Mouse (Mus musculus) stomach, postnatal 0 days (tissue): ENCODE data around the gene Rala.

Experiments
- CTCF ChIP-seq: IDR thresholded peaks from 2 replicates; pipeline ENCODE4 v1.5.1; 2016; ENCODE audit warnings: antibody characterized with exemption, low read depth, mild to moderate bottlenecking, moderate library complexity
- EP300 ChIP-seq: optimal IDR thresholded peaks from 2 replicates; pipeline ENCODE3; 2016; ENCODE audit warnings: antibody characterized with exemption

GRCm38 (mm10) chr13:17891545-17891944 is 52.5 kb downstream of the Rala start:
- no peak for TF ChIP-seq CTCF
- TF ChIP-seq EP300 = no peak
